Mouse (Mus musculus) embryonic fibroblast, embryonic 13.5 days (primary cell): Measurements from ENCODE around the gene Tomm70a.

ENCODE experiments used
- CTCF ChIP-seq: IDR thresholded peaks from 2 replicates; pipeline ENCODE4 v1.5.1; 2011; ENCODE audit warnings: mild to moderate bottlenecking, control low read depth, low read length, moderate library complexity, borderline replicate concordance; ENCODE audit not compliant: insufficient read depth
- POLR2A ChIP-seq: IDR thresholded peaks from 2 replicates; pipeline ENCODE4 v1.6.1; 2011; ENCODE audit warnings: low read depth, mild to moderate bottlenecking, control low read depth, low read length, moderate library complexity

- TF ChIP-seq POLR2A (no peak), CTCF (no peak)
Measured at GRCm38 (mm10) chr16:57166086-57166485, 44.6 kb downstream of the Tomm70a start.
